Mouse (Mus musculus) ES-E14 (cell line): ENCODE measurements at regions not wholly inside any gene's neighbourhood (a gene's known extent, or its start where the extent isn't known, plus 50 kb on each side); places are given as distances from the start of the nearest gene placed in this dataset.
A peak's percentile ranks its signal among the peaks of the same experiment; 100 is the strongest.

Experiments used
- DNase-seq: peaks from one replicate; pipeline ENCODE4 v3.0.0-alpha.2; 2013; ENCODE audit warnings: low read depth, low spot score
- H3K27ac ChIP-seq: 2 replicates; pipeline ENCODE4 v1.5.1; 2012; ENCODE audit warnings: low read depth, mild to moderate bottlenecking, low read length, moderate library complexity, mixed read lengths; ENCODE audit not compliant: poor library complexity, insufficient read depth, severe bottlenecking
- H3K36me3 ChIP-seq: 2 replicates; pipeline ENCODE4 v1.6.1; 2012; ENCODE audit warnings: mild to moderate bottlenecking, low read length, moderate library complexity, mixed read lengths; ENCODE audit not compliant: control insufficient read depth, poor library complexity, insufficient read depth, severe bottlenecking
- H3K4me1 ChIP-seq, 2 experiments: fragments of 150-350 bp in 1 of 2; sonication (generic) in 1 of 2; 2 replicates each; pipeline ENCODE4 v1.6.1; 2012; ENCODE audit warnings: low read length in 2 of 2, mild to moderate bottlenecking in 1 of 2, mixed read lengths in 1 of 2; ENCODE audit not compliant: control insufficient read depth in 2 of 2, insufficient read depth in 2 of 2, poor library complexity in 1 of 2
- H3K4me3 ChIP-seq, 2 experiments: fragments of 150-350 bp in 1 of 2; sonication (generic) in 1 of 2; 2 replicates each; pipeline ENCODE4 v1.5.1; 2012; ENCODE audit warnings: low read length in 2 of 2, low read depth in 1 of 2, mild to moderate bottlenecking in 1 of 2, mixed read lengths in 1 of 2; ENCODE audit not compliant: insufficient read depth in 1 of 2, poor library complexity in 1 of 2, severe bottlenecking in 1 of 2
- H3K9ac ChIP-seq: 2 replicates; pipeline ENCODE4 v1.6.1; 2012; ENCODE audit warnings: low read depth, mild to moderate bottlenecking, low read length, mixed read lengths; ENCODE audit not compliant: poor library complexity, insufficient read depth, severe bottlenecking
- H3K9me3 ChIP-seq: fragments of 150-350 bp; sonication (generic); 2 replicates; pipeline ENCODE4 v1.6.1; 2012; ENCODE audit warnings: low read depth, mild to moderate bottlenecking, low read length; ENCODE audit not compliant: control insufficient read depth, insufficient read depth
- CHD2 ChIP-seq: IDR thresholded peaks from 2 replicates; pipeline ENCODE4 v1.6.1; 2014; ENCODE audit warnings: mild to moderate bottlenecking, low read depth, low read length, inconsistent platforms
- HCFC1 ChIP-seq: IDR thresholded peaks from 2 replicates; pipeline ENCODE4 v1.6.1; 2012; ENCODE audit warnings: low read length, inconsistent platforms, borderline replicate concordance; ENCODE audit not compliant: insufficient read depth
- MAFK ChIP-seq: IDR thresholded peaks from 2 replicates; pipeline ENCODE4 v1.6.1; 2014; ENCODE audit warnings: mild to moderate bottlenecking, low read depth, low read length, inconsistent platforms; ENCODE audit not compliant: insufficient read depth
- ZC3H11A ChIP-seq: IDR thresholded peaks from 2 replicates; pipeline ENCODE4 v1.6.1; 2012; ENCODE audit warnings: low read depth, mild to moderate bottlenecking, inconsistent platforms, low read length, borderline replicate concordance
- ZNF384 ChIP-seq: IDR thresholded peaks from 2 replicates; pipeline ENCODE4 v1.6.1; 2012; ENCODE audit warnings: low read depth, low read length, inconsistent platforms
- in situ Hi-C, 2 experiments: fragments of 600-800 bp; cut with MboI; formaldehyde crosslinking; loops; one replicate each; pipeline ENCODE4 v1.15.1; 2025; ENCODE audit warnings: low sequenced_read_pairs in 2 of 2, inconsistent platforms in 1 of 2; ENCODE audit not compliant: unreplicated experiment in 2 of 2

DNA sequence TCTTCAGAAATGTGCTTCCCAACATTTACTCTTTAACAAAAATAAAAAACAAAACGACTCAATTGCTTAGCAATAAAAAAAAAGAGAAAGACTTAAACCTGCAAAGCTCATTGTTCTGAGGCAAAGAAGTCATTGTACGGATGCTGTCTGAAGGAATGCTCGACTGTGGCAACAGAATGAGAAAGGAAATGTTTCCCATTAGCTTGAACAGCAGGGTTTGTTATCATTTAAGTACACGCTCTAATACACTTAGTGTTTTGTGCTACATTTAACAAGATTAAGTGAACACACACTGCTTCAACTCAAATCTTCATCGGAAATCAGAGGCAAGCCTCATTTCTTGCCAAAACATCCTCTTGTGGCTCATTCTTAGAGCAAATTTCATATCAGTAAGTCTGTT, 336.7 kb downstream of the Lipi start:
- Histone ChIP-seq H3K36me3 (no peaks in the 10 kb centered on the region), H3K27ac (no peak overlapping the region), H3K4me3 (no peak overlapping the region), H3K4me1 (no peaks in the 10 kb centered on the region), H3K9ac (no peak overlapping the region), H3K9me3 (no peaks in the 10 kb centered on the region)
- TF ChIP-seq MAFK (no peak), CHD2 (no peak), HCFC1 (no peak), ZC3H11A (no peak), ZNF384 (no peak)
- DNase-seq = no peak
- in situ Hi-C loops = no loop called here

DNA sequence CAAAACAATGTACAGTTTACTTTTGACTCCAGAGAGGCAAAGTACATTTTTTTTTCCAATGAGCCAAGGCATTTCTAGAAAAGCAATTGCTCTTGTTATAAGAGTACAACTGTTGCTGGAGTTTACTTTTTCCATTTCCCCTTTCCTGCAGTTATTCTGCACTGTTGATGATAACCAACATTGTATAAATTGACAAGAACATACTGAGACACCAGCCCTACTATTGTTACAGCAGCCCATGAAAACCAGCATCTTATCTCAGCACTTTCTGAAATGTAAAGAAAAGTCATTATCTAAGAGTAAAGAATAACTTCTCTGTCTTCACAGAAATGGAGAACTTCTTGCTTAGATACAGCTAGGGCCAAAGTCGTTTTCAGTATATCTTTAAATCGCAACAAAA, 345.5 kb downstream of the Lipi start:
- no peak overlapping the region for H3K9ac ChIP-seq
- no peak overlapping the region for H3K27ac ChIP-seq
- in situ Hi-C loops = no loop called here
- H3K4me1 ChIP-seq = no peaks in the 10 kb centered on the region
- no peaks in the 10 kb centered on the region for H3K36me3 ChIP-seq
- no peak for DNase-seq
- TF ChIP-seq HCFC1 (no peak), CHD2 (no peak), ZC3H11A (no peak), MAFK (no peak), ZNF384 (no peak)
- H3K4me3 ChIP-seq = no peak overlapping the region
- no peaks in the 10 kb centered on the region for H3K9me3 ChIP-seq

DNA sequence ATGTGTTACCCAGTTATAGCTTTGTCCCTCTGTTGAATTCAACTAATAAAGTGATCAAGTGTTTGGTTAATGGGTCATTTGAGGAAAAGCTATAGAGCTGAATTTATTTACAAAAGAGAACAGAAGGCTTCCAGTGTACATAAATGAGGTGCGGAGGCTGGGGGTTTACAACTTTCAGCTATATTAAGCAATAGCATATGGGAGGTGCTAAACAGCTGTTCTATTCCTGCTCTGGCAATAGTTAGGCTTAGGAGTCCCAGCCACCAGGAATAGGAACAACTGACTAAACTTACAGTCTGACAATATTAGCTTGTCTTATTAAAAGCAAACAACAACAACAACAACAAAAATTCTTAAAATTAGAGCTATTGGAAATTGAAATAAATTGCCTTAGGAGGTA, 353.7 kb downstream of the Lipi start:
- no peak overlapping the region for H3K27ac ChIP-seq

DNA sequence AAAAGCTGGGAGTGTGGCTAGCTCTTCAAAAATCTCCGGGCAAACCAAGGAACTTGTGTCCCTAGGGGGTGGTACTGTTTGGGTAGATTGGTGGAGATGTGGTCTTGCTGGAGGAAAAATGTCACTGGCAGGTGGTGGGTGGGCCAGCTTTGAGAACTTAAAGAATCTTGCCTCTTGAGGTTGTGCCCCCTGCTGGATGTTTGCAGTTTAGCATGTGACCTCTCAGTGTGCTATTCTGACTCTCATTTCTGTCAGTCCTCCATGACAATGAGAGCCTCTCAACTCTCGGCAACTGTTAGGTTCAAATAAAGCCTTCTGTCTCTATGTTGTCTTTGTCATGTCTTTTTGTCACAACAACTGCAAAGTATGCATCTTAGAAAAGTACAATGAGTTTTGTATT, 392.5 kb downstream of the Lipi start:
- Histone ChIP-seq H3K36me3 (no peaks in the 10 kb centered on the region), H3K4me1 (no peaks in the 10 kb centered on the region), H3K9me3 (no peaks in the 10 kb centered on the region), H3K4me3 (no peak overlapping the region), H3K27ac (no peak overlapping the region), H3K9ac (no peak overlapping the region)
- DNase-seq = peak; percentile 40
- no peak for TF ChIP-seq HCFC1
- no peak for TF ChIP-seq ZC3H11A
- TF ChIP-seq MAFK = no peak
- TF ChIP-seq ZNF384 = no peak
- TF ChIP-seq CHD2 = no peak
- in situ Hi-C loops = no loop called here

More for the DNA sequence above, 353.7 kb downstream of the Lipi start:
- Histone ChIP-seq H3K4me1 (no peaks in the 10 kb centered on the region), H3K9me3 (no peaks in the 10 kb centered on the region), H3K4me3 (no peak overlapping the region), H3K9ac (no peak overlapping the region), H3K36me3 (no peaks in the 10 kb centered on the region)
- TF ChIP-seq CHD2 (no peak), MAFK (no peak), ZNF384 (no peak), ZC3H11A (no peak), HCFC1 (no peak)
- in situ Hi-C loops = no loop called here
- DNase-seq = no peak

DNA sequence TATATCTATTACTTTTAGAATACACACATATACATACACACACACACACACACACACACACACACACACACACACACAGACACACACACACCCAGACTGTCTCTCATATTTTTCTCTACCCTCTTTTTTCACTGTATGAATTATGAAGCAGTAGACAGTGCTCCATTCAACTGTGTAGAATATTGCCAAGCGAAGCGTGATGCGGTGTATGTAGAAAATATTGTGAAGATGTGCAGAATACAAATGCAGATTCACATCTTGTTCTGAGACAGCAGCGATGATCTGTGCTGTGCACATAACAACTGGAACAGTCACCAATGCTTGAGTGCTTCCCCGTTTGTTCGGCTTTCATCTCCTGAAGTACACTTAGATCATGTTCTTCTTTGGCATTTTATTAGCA, 395.5 kb downstream of the Lipi start:
- no peaks in the 10 kb centered on the region for H3K4me1 ChIP-seq
- in situ Hi-C loops = no loop called here
- no peak for DNase-seq
- no peaks in the 10 kb centered on the region for H3K36me3 ChIP-seq
- no peak for TF ChIP-seq HCFC1
- TF ChIP-seq ZC3H11A = no peak
- no peak for TF ChIP-seq ZNF384
- TF ChIP-seq MAFK = no peak
- TF ChIP-seq CHD2 = no peak
- H3K27ac ChIP-seq = no peak overlapping the region
- no peaks in the 10 kb centered on the region for H3K9me3 ChIP-seq
- H3K9ac ChIP-seq = no peak overlapping the region
- no peak overlapping the region for H3K4me3 ChIP-seq
